Mouse (Mus musculus): ENCODE data around the gene Adgrv1. TPM values are rescaled to one million over a fixed set of nuclear protein-coding genes. Genes with fewer than 3 reads are reported as not detected.
A peak's percentile ranks its signal among the peaks of the same experiment; 100 is the strongest.
"Not testable (repeated sequence)": the region's sequence is repeated elsewhere in the genome, so short reads cannot be mapped to it uniquely, and the experiment has no call there.

The Adgrv1 gene
- polyA plus RNA-seq, 1 experiment from 2014 or later = 2.5 TPM

DNA sequence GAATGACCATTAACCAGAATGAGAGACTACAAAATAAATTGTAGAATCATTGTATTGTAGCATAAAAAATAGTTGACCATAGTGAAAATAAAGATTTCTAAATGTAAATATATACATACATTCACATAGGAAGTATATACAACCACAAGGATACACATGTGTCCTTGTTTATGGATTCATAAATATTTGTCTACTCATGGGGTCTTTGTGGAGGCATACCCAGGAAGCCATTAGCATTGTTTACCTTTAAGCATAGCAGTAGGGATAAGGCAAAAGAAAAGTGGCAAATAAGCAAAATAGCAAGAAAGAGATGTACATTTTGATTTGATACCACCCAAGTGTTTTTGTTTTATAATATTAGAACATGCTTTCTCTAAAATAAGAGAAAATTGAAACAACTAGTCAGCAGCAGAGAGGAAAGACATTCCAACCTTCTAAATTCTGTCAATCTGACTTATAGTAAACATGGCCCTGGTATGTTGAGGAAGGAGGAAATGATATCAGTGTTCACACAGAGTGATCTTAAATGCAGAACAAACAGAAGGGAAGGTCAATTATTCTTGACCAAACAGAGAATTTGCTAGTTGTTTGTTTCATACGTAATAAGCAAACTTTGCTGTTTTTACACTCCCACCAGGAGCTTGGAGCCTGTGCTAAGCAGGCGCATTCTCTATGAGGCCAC, 354.1 kb downstream of the Adgrv1 start:
- peak; percentile 81 for ATAC-seq (ENCODE audit: insufficient read depth)
- Histone ChIP-seq H3K9me3 (ENCODE audit: low read depth, low read length) (no peaks in the 10 kb centered on the region), H3K9ac (no peak overlapping the region), H3K4me1 (ENCODE audit: insufficient read depth) (no peaks in the 10 kb centered on the region; the same call in 1 of the 2 replicates), H3K4me2 (no peak overlapping the region), H3K27me3 (ENCODE audit: insufficient read depth, low read length) (no peaks in the 10 kb centered on the region), H3K4me3 (ENCODE audit: low read depth, low read length) (no peak overlapping the region), H3K27ac (ENCODE audit: low read depth) (no peak overlapping the region), H3K36me3 (ENCODE audit: insufficient read depth) (no peaks in the 10 kb centered on the region)
- DNase-seq = peak; percentile 49
- TF ChIP-seq CTCF (IDR thresholded peaks at IDR 0.05; ENCODE audit: low read depth) = no peak
- WGBS = 32% methylated on average over 2 of the region's 2 CpGs

DNA sequence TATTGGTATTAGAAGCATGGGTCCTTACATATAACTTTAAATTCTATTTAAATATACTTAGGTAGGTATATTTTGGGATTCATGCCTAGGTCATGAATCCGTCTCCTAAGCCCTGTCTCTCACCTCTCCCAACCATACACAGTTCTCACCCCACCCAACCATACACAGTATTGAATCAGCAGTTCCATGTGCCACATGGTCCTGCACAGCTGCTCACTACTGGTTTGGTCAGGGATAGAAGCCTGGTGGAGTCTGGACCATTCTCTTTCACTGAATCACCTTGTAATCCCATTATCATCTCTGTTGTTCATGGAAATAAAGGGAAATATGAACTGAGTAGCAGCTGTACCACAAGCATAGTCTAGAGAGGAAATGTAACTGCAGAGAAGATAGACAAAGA, 359.1 kb downstream of the Adgrv1 start:
- H3K27ac ChIP-seq (ENCODE audit: low read depth) = no peak overlapping the region
- no peak overlapping the region for H3K9ac ChIP-seq
- DNase-seq (no peak), ATAC-seq (ENCODE audit: insufficient read depth) (no peak)
- H3K4me2 ChIP-seq = no peak overlapping the region
- H3K9me3 ChIP-seq (ENCODE audit: low read depth, low read length) = no peaks in the 10 kb centered on the region
- no peaks in the 10 kb centered on the region for H3K36me3 ChIP-seq (ENCODE audit: insufficient read depth)
- no peak for TF ChIP-seq CTCF (IDR thresholded peaks at IDR 0.05; ENCODE audit: low read depth)
- H3K27me3 ChIP-seq (ENCODE audit: insufficient read depth, low read length) = no peaks in the 10 kb centered on the region
- H3K4me1 ChIP-seq (ENCODE audit: insufficient read depth) = no peaks in the 10 kb centered on the region
- no peak overlapping the region for H3K4me3 ChIP-seq (ENCODE audit: low read depth, low read length)
- 96% methylated on average over 1 of the region's 1 CpGs for WGBS

DNA sequence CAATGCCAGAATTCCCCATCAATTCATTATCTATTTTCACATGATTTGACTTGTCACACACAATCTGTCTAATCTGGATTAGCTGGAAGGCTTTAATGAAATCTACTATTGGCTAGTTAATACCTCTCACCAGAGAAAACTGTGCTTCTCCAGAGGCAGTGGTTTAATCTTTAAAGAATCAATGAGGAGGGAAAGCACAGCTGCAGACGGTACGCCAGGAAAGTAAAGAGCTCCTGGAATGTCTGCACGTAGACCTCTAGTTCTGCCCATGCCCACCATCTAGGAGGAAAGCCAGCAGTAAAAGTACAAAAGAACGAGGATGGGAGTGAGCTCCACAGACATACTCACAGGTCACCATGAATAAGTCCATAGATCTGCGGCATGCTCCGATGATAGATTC, 362.6 kb downstream of the Adgrv1 start:
- H3K9ac ChIP-seq = no peak overlapping the region
- H3K27ac ChIP-seq (ENCODE audit: low read depth) = no peak overlapping the region
- no peak overlapping the region for H3K4me2 ChIP-seq
- 72% methylated on average over 6 of the region's 6 CpGs for WGBS
- ATAC-seq (ENCODE audit: insufficient read depth) (no peak), DNase-seq (no peak)
- TF ChIP-seq CTCF (IDR thresholded peaks at IDR 0.05; ENCODE audit: low read depth) = no peak
- H3K9me3 ChIP-seq (ENCODE audit: low read depth, low read length) = no peaks in the 10 kb centered on the region
- no peaks in the 10 kb centered on the region for H3K4me1 ChIP-seq (ENCODE audit: insufficient read depth)
- no peak overlapping the region for H3K4me3 ChIP-seq (ENCODE audit: low read depth, low read length)
- no peaks in the 10 kb centered on the region for H3K27me3 ChIP-seq (ENCODE audit: insufficient read depth, low read length)
- H3K36me3 ChIP-seq (ENCODE audit: insufficient read depth) = no peaks in the 10 kb centered on the region

DNA sequence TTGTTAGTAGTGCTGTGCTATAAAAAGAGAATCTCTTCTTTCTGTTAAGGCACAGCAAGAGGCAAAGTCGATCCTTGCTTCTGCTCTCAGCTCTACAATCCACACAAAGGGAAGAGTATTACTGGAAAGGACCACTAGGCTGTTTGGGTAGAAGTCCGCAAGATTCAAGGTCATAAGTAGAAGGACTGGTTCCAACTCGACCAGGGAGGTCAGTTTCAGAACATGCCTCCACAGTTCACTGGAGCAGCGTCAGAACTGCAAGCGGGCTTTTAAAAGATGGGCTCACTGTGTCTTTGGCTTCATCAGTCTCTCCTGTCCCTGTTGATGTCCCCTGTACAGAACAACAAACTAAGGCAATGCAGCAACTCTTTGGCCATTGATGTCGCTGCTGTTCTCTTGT, 363.9 kb downstream of the Adgrv1 start:
- no peaks in the 10 kb centered on the region for H3K4me1 ChIP-seq (ENCODE audit: insufficient read depth)
- H3K36me3 ChIP-seq (ENCODE audit: insufficient read depth) = no peaks in the 10 kb centered on the region
- H3K27me3 ChIP-seq (ENCODE audit: insufficient read depth, low read length) = no peaks in the 10 kb centered on the region
- no peaks in the 10 kb centered on the region for H3K9me3 ChIP-seq (ENCODE audit: low read depth, low read length)
- H3K4me2 ChIP-seq = no peak overlapping the region
- no peak overlapping the region for H3K4me3 ChIP-seq (ENCODE audit: low read depth, low read length)
- 85% methylated on average over 6 of the region's 6 CpGs for WGBS
- H3K9ac ChIP-seq = no peak overlapping the region
- no peak overlapping the region for H3K27ac ChIP-seq (ENCODE audit: low read depth)
- no peak for TF ChIP-seq CTCF (IDR thresholded peaks at IDR 0.05; ENCODE audit: low read depth)
- DNase-seq (no peak), ATAC-seq (ENCODE audit: insufficient read depth) (no peak)

DNA sequence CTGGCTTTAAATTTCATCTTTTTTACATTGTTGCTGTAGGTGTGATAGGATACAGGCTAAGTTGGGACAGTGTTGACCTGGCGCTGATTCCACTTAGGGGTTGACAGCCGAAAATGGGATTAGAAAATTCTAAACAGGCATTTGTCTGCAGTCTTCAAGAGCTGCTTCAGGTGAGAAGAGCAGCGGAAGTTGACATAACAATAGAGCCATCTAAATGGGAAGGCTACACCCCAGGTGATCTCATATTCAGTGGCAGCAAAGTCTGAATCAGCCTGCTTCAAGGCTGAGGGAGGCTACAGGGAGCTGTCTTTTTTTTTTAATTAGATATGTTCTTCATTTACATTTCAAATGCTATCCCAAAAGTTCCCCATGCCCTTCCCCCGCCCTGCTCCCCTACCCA, 365.5 kb downstream of the Adgrv1 start:
- H3K9ac ChIP-seq; DNase-seq; H3K27ac ChIP-seq (ENCODE audit: low read depth); H3K4me3 ChIP-seq (ENCODE audit: low read depth, low read length); H3K27me3 ChIP-seq (ENCODE audit: insufficient read depth, low read length); H3K4me2 ChIP-seq; H3K36me3 ChIP-seq (ENCODE audit: insufficient read depth); H3K9me3 ChIP-seq (ENCODE audit: low read depth, low read length); H3K4me1 ChIP-seq (ENCODE audit: insufficient read depth); ATAC-seq (ENCODE audit: insufficient read depth): not testable (repeated sequence)
- WGBS = 64% methylated on average over 4 of the region's 4 CpGs

DNA sequence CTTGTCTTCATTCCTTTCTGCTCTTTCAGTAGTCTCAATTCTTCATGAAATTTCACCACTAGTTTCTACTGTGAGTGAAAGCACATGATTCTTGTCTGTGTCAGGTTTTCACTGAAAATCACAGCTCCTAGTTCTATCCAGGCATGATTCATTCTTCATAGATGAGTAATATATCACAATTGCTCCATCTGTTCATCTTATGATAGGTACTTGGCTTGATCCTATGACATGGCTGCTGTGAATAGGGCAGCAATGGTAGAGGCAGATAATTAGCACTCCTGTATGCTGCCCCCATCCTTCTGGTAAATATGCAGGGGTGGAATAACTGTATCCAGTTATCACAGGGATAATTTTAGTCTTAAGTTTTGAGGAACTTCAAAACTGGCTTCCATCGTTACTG, 368.5 kb downstream of the Adgrv1 start:
- H3K27ac ChIP-seq (ENCODE audit: low read depth) = no peak overlapping the region
- H3K4me3 ChIP-seq (ENCODE audit: low read depth, low read length) = no peak overlapping the region
- no peaks in the 10 kb centered on the region for H3K9me3 ChIP-seq (ENCODE audit: low read depth, low read length)
- no peak overlapping the region for H3K4me2 ChIP-seq
- TF ChIP-seq CTCF (IDR thresholded peaks at IDR 0.05; ENCODE audit: low read depth) = no peak
- H3K9ac ChIP-seq = no peak overlapping the region
- ATAC-seq (ENCODE audit: insufficient read depth) = no peak
- no peaks in the 10 kb centered on the region for H3K27me3 ChIP-seq (ENCODE audit: insufficient read depth, low read length)
- no peaks in the 10 kb centered on the region for H3K36me3 ChIP-seq (ENCODE audit: insufficient read depth)
- no peaks in the 10 kb centered on the region for H3K4me1 ChIP-seq (ENCODE audit: insufficient read depth)
- no peak for DNase-seq
- WGBS = 77% methylated on average over 1 of the region's 1 CpGs

DNA sequence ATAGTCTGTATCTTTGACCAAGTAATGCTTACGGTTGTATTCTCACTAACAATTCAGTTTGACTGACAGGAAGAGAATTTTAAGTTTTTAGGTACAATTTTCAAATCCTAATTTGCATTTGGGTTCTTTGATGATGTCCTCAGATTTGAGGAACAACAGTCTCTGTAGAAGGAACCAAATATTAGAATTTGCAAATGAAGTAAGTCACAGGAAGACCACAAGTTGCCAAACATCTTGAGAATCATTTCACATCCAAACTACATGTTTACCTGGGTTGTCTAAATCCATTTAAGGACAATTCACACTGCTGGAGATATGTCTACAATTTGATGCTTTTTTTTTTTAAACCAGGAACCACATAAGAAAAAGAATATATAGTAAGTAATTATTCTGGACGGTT, 391.8 kb downstream of the Adgrv1 start:
- DNase-seq = no peak
- H3K4me1 ChIP-seq (ENCODE audit: insufficient read depth) = no peaks in the 10 kb centered on the region
- H3K9me3 ChIP-seq (ENCODE audit: low read depth, low read length) = no peaks in the 10 kb centered on the region
- H3K4me3 ChIP-seq (ENCODE audit: low read depth, low read length) = no peak overlapping the region
- H3K9ac ChIP-seq = no peak overlapping the region
- WGBS = 81% methylated on average over 2 of the region's 2 CpGs
- H3K27ac ChIP-seq (ENCODE audit: low read depth) = no peak overlapping the region
- no peak overlapping the region for H3K4me2 ChIP-seq
- H3K36me3 ChIP-seq (ENCODE audit: insufficient read depth) = no peaks in the 10 kb centered on the region
- no peaks in the 10 kb centered on the region for H3K27me3 ChIP-seq (ENCODE audit: insufficient read depth, low read length)
- ATAC-seq (ENCODE audit: insufficient read depth) = no peak
- no peak for TF ChIP-seq CTCF (IDR thresholded peaks at IDR 0.05; ENCODE audit: low read depth)

DNA sequence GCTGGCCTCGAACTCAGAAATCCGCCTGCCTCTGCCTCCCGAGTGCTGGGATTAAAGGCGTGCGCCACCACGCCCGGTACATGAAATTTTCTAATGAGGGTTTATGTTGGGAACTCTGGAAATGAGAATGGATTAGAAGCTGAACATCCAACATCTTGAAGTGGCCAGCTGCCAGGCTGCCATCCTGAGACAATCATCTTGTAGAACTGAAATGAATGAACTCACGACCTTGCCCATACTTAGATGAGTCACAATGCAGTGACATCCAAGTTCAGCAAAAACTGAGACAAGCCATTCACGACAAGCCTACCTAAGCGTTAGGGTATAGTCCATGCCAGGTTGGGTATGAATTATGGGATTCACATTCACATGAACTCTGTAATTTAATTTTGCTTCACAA, 393.1 kb downstream of the Adgrv1 start:
- no peak overlapping the region for H3K4me2 ChIP-seq
- H3K9me3 ChIP-seq (ENCODE audit: low read depth, low read length) = no peaks in the 10 kb centered on the region
- H3K4me1 ChIP-seq (ENCODE audit: insufficient read depth) = no peaks in the 10 kb centered on the region
- H3K4me3 ChIP-seq (ENCODE audit: low read depth, low read length) = no peak overlapping the region
- TF ChIP-seq CTCF (IDR thresholded peaks at IDR 0.05; ENCODE audit: low read depth) = no peak
- no peak for ATAC-seq (ENCODE audit: insufficient read depth)
- H3K27me3 ChIP-seq (ENCODE audit: insufficient read depth, low read length) = no peaks in the 10 kb centered on the region
- DNase-seq = no peak
- no peaks in the 10 kb centered on the region for H3K36me3 ChIP-seq (ENCODE audit: insufficient read depth)
- H3K27ac ChIP-seq (ENCODE audit: low read depth) = no peak overlapping the region
- 93% methylated on average over 9 of the region's 10 CpGs for WGBS
- H3K9ac ChIP-seq = no peak overlapping the region

Measured in lung, embryonic 14.5 days (tissue).